Mouse (Mus musculus) kidney, postnatal 10 days (tissue): ENCODE measurements around the gene Adam19.

Experiments
- DNase-seq: peaks from one replicate; pipeline ENCODE4 v3.0.0; 2021; ENCODE audit warnings: mixed read lengths

The Adam19 gene

DNA sequence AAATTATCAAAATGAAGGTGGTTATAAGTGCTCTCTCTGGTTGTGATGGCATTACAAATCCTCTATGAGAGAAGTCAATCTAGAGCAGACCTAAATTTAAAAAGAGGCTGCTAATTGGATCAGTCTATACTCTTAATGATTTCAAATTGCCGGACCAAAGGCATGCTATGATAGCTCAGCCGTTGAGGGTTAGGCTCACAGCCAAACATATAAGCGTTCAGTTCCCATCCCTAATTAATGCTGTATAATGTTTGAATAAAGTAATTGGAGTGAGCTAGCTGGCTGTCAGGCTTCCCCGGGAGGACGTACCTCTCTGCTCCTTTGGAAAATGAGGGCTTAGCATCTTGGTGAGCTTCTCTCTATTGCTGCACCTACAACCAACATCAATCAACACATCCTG, 53.4 kb downstream of the Adam19 start:
- DNase-seq: no peak

DNA sequence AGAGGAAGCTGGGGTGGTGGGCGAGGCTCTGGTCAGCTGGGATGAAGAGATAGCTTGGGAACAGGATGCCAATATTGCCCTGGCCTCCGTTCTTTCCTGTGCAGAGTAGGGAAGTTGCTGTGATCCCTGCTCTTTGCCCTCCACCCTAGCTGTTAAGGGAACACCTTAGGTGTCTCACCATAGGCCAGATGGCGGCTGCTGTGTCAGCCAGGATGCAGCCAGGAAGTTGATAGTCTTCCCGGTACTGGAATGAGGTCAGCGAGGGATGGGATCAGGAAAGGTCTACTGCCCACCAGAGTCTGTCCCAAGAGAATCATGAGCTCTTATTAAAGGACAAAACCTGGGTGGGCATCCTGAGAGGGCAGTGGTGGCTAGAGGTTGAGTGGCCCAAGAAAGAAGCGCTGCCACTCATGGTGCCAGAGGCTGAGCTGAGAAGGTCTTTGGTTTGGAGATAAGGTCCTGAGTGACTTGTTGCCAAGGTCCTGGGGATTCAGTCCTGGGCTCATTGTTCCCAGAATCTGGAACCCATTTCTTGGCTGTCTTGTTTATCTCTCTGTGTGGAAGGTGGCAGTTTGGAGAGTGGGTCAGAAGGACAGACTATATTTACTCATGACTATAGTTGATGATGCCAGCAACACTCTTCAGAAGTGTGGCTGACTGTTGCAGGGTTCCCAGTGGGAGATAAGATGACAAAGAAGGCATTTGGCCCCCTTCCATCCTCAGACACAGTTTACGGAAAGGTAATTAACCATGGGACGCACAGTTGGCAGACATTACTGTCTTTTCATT, 54.6 kb downstream of the Adam19 start:
- no peak for DNase-seq

GRCm38 (mm10) chr11:46110945-46111287, 55.1 kb downstream of the Adam19 start:
- no peak for DNase-seq

- no peak for DNase-seq
Observed at GRCm38 (mm10) chr11:46113211-46113610, 57.4 kb downstream of the Adam19 start.

DNA sequence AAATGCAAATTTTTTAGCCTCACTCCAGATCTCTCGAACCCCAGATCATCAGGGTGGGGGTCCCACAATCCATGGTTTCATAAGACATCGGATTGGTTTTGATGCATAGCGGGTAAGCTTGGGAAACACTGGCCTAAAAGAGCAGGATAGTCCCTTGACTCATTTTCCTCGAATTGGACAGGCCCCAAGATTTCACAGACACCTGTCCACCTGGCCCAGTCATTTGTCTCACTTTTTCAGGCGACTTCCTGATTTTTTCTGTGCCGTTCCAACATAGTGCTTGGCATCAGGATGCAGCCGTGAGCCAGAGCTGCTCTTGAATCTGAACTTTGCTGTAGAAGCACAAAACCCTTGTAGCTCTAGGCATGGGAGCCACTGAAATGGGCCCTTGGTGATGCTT, 58.4 kb downstream of the Adam19 start:
- no peak for DNase-seq

GRCm38 (mm10) chr11:46115011-46115410, 59.2 kb downstream of the Adam19 start:
- no peak for DNase-seq

DNA sequence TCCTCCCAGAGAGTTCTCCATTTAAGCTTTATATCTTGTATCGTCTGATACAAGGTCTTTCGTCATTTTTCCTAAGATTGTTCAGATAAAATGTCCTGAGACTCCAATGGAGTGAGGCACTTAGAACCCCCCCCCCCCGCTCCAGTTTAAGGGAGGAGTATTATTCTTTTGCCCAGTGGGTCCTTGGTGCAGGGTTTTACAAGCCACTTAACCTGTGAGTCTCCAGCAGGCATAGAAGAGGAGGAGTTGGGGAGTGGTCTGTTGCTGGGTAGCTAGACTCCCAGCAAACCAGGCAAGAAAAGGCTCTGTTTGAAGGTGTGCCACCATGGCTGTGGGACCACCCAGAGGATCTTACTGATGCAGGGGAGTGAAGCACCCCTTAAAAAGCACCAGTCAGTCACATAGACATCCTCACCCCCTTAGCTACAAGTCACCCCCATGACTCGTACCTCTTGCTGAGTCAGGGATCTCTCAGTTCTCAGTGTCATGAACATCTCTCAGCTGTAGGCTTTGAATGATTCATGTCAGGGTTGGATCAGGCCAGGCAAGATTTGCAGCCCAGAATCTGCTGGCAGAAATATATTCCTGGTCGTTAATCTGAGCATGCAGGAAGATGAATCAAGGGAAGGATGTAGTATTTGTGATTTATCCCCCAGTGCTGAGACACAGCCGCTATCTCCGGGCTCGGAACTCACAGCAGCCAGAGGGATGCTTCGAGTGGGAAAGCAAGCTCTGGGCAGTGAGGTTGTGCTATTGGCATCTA, 59.8 kb downstream of the Adam19 start:
- DNase-seq: peak; percentile 59

- no peak for DNase-seq
Observed at GRCm38 (mm10) chr11:46116510-46116909, 60.7 kb downstream of the Adam19 start.

DNA sequence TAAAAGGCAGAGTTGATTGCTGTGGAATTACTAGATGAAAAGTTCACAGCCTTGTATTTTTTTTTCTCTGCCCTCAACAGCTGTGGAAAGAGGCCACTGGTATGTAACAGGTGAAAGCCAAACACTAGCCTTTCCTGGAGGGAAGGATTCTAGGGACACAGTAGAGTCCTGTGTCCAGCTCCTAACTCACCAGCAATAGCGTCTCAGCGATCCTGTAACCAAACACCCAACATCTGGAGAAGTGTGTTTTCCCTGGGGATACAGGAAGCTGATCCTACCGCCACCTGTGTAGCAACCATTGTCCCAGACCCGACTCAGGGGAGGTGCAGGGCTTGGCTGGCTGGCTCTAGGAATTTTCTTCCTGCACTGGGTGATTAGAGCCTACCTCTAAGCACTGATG, 63.8 kb downstream of the Adam19 start:
- no peak for DNase-seq

GRCm38 (mm10) chr11:46120084-46120483, 64.3 kb downstream of the Adam19 start:
- DNase-seq: no peak

- no peak for DNase-seq
Observed at GRCm38 (mm10) chr11:46121666-46122065, 65.9 kb downstream of the Adam19 start.

DNA sequence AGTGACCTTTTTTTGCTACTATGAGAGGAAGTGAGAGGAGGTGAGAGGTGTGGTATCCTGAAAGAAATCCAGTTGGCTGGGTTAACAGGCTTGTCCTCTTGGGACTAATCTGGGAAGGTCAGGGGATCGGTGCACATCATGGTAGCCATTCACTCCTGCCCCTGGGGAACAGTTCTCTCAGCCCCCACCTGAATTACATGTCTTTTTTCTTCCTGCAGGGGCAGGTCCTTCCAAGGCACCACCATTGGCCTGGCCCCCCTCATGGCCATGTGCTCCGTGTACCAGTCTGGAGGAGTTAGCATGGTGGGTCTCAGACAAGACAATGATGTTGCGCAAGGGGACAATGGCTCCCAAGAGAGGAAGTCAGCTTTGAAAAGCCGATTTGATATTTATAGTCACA, 67.1 kb downstream of the Adam19 start:
- no peak for DNase-seq

DNA sequence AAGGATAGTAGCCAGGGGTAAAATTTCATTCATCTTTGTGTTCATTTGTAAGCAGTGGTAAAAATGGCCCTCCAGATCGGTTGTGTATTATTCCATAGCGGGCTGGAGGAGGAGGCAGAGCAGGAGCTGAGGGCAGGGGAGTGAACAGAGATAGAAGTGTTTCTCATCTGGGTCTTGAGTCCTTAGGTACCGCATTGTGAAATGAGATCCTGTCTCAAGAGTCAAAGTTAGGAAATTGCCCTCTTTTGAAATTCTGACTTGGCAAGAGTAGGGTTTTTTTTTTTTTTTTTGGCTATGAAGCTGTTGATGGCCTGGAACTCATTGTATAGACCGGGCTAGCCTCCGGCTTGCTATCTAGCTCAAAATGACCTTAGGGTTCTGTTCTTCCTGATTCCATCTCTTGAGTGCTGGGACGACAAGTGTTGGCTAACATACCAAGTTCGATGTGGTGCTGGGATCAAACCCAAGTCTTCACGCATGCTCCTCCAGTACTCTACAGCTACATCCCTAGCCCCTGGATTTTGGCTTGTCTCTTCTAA, 67.6 kb downstream of the Adam19 start:
- no peak for DNase-seq

GRCm38 (mm10) chr11:46125093-46125834, 69.5 kb downstream of the Adam19 start:
- no peak for DNase-seq

- DNase-seq: no peak
Observed at GRCm38 (mm10) chr11:46125835-46126229, 70.0 kb downstream of the Adam19 start.

DNA sequence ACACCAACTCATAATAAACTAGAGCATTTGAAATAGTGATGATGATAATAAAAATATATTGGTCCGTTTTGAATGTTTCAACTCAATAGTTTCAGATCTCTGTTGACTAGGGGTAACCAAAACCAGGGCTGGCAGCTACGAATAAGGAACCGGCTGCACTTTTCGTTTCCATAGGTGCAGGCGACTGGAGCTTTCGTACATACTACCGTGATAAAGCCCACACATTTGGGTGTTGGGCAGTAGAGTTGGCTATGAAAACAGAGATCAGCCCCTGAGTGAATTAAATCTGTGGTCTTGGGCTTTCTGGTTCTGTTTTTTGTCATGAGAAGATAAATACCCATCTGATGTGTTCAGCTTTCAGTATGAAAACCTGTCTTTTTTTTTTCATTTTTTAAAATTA, 70.5 kb downstream of the Adam19 start:
- DNase-seq: no peak

DNA sequence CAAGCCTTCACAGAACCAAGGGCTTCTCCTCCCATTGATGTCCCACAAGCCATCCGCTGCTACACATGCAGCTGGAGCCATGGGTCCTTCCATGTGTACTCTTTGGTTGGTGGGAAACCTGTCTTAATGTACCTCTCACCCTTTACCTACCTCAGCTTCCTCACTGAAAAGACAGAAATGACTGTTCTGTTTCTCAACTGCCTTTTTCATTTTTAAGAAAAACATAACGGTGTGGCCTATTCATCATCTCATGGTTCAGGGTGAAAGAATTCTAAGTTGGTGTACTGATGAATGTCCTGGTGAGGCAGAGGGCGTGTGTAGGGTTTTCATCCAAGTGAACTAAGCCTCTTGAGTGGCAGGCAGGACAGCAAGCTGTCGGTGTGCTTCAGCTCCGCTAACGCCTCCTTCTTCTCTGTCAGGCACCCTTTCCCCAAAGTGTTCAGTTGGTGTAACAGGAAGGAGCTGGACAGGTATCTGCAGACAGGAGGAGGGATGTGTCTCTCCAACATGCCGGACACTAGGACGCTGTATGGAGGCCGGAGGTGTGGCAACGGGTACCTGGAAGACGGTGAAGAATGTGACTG, 71.1 kb downstream of the Adam19 start:
- no peak for DNase-seq

- peak; percentile 78 for DNase-seq
Observed at GRCm38 (mm10) chr11:46127621-46128547, 72.1 kb downstream of the Adam19 start.

DNA sequence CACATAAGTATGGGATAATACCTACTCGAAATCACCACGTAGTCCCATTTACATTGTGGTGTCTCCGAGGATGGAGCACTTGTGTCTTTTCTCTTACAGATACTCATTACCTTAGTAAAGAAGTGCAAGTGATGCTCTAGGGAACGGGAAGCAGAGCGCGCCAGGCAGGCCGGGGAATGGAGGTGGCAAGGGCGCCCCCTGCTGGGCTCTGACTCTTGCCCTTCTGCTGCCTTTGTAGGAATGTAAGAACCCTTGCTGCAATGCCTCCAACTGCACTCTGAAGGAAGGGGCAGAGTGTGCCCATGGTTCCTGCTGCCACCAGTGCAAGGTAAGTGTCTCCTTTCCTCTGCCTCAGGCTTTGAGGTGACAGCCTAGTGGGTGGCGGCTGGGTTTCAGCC, 72.8 kb downstream of the Adam19 start:
- peak; percentile 81 for DNase-seq

GRCm38 (mm10) chr11:46131022-46131986, 75.5 kb downstream of the Adam19 start:
- DNase-seq: no peak

GRCm38 (mm10) chr11:46134899-46135298, 79.1 kb downstream of the Adam19 start:
- DNase-seq: no peak
